Mouse (Mus musculus) embryonic facial prominence, embryonic 14.5 days (tissue): ENCODE measurements around the gene Arsk. TPM values are rescaled to one million over a fixed set of nuclear protein-coding genes. Genes with fewer than 3 reads are reported as not detected.
A peak's percentile ranks its signal among the peaks of the same experiment; 100 is the strongest.

ENCODE experiments used
- ATAC-seq: fragments of 200-750 bp; cut with Nextera tagmentation; 2 replicates; pipeline ENCODE4 v1.8.0; 2017; ENCODE audit warnings: low read depth, moderate number of reproducible peaks, moderate TSS enrichment
- DNase-seq: peaks from one replicate; pipeline ENCODE4 v3.0.0-alpha.2; 2015; ENCODE audit warnings: low spot score
- H3K27ac ChIP-seq: fragments of 300-500 bp; sonication (generic); replicated peaks from 2 replicates; pipeline ENCODE4 v1.5.1; 2014; ENCODE audit warnings: low read depth, mild to moderate bottlenecking, low read length, moderate library complexity
- H3K27me3 ChIP-seq: fragments of 300-500 bp; sonication (generic); replicated peaks from 2 replicates; pipeline ENCODE4 v1.6.1; 2014; ENCODE audit warnings: low read length; ENCODE audit not compliant: control insufficient read depth, insufficient read depth
- H3K36me3 ChIP-seq: fragments of 300-500 bp; sonication (generic); 2 replicates; pipeline ENCODE4 v1.6.1; 2014; ENCODE audit warnings: low read length, mixed read lengths; ENCODE audit not compliant: control insufficient read depth, insufficient read depth
- H3K4me1 ChIP-seq: fragments of 300-500 bp; sonication (generic); 2 replicates; pipeline ENCODE4 v1.6.1; 2014; ENCODE audit warnings: antibody characterized with exemption, low read length; ENCODE audit not compliant: control insufficient read depth, insufficient read depth
- H3K4me2 ChIP-seq: fragments of 300-500 bp; sonication (generic); 2 replicates; pipeline ENCODE4 v1.6.1; 2014; ENCODE audit warnings: low read depth, mild to moderate bottlenecking, low read length, moderate library complexity, mixed read lengths
- H3K4me3 ChIP-seq: fragments of 300-500 bp; sonication (generic); 2 replicates; pipeline ENCODE4 v1.5.1; 2014; ENCODE audit warnings: low read depth, mild to moderate bottlenecking, low read length
- H3K9ac ChIP-seq: fragments of 300-500 bp; sonication (generic); 2 replicates; pipeline ENCODE4 v1.6.1; 2014; ENCODE audit warnings: low read depth, mild to moderate bottlenecking, low read length, moderate library complexity, mixed read lengths
- H3K9me3 ChIP-seq: fragments of 300-500 bp; sonication (generic); 2 replicates; pipeline ENCODE4 v1.6.1; 2016; ENCODE audit warnings: low read length; ENCODE audit not compliant: control insufficient read depth
- whole genome bisulfite sequencing: fragments of 180-500 bp; shearing (Covaris S2); extraction: QIAGEN DNeasy Blood & Tissue Kit; methylation state at CpG from one replicate; pipeline ENCODE4 v1.1.7; 2014; 5-methylcytosine and 5-hydroxymethylcytosine counted together
- polyA plus RNA-seq: library from polyadenylated mRNA; unstranded; fragments of >200 nt; fragmentation: Nextera tagmentation; extraction: Ambion mirVana; gene quantifications from 2 replicates; pipeline ENCODE4 v1.2.1, GENCODE M21; 2014

Gene Arsk
- polyA plus RNA-seq, 1 experiment from 2014 or later, result 10.5 TPM

- 2% methylated on average over 22 of the region's 34 CpGs for WGBS
- H3K4me3 ChIP-seq, result peak overlapping the region; percentile 48
These were observed 42.2 kb downstream of the Arsk start for GRCm38 (mm10) chr13:76056261-76056724.

GRCm38 (mm10) chr13:76055391-76056232, 42.8 kb downstream of the Arsk start:
- WGBS, result 1% methylated on average over 41 of the region's 59 CpGs
- H3K27ac ChIP-seq, result no peak overlapping the region
- peak overlapping the region; percentile 53; the same call in 1 of the 2 replicates for H3K9ac ChIP-seq
- H3K27me3 ChIP-seq, result peaks cover 50% of the 10 kb centered on the region
- peak; percentile 39 for ATAC-seq
- no peaks in the 10 kb centered on the region for H3K36me3 ChIP-seq
- H3K4me3 ChIP-seq, result peak overlapping the region; percentile 48
- H3K9me3 ChIP-seq, result no peaks in the 10 kb centered on the region
- peaks cover 11% of the 10 kb centered on the region; the same call in 1 of the 2 replicates for H3K4me1 ChIP-seq
- peak overlapping the region; percentile 90 for H3K4me2 ChIP-seq
- DNase-seq, result peak; percentile 17

More at GRCm38 (mm10) chr13:76056261-76056724, 42.2 kb downstream of the Arsk start:
- ATAC-seq, result peak; percentile 93
- DNase-seq, result peak; percentile 77
- H3K27me3 ChIP-seq, result peaks cover 50% of the 10 kb centered on the region
- H3K9ac ChIP-seq, result peak overlapping the region; percentile 53; the same call in 1 of the 2 replicates
- no peaks in the 10 kb centered on the region for H3K36me3 ChIP-seq
- H3K4me2 ChIP-seq, result peak overlapping the region; percentile 90
- H3K9me3 ChIP-seq, result no peaks in the 10 kb centered on the region
- H3K27ac ChIP-seq, result no peak overlapping the region
- H3K4me1 ChIP-seq, result peaks cover 11% of the 10 kb centered on the region; the same call in 1 of the 2 replicates

GRCm38 (mm10) chr13:76044971-76045370, 53.5 kb downstream of the Arsk start:
- ATAC-seq (no peak), DNase-seq (no peak)
- Histone ChIP-seq H3K27me3 (no peaks in the 10 kb centered on the region), H3K9me3 (peaks cover 4% of the 10 kb centered on the region; the same call in 1 of the 2 replicates), H3K4me3 (no peak overlapping the region), H3K4me1 (no peaks in the 10 kb centered on the region), H3K9ac (no peak overlapping the region), H3K4me2 (no peak overlapping the region), H3K27ac (no peak overlapping the region), H3K36me3 (no peaks in the 10 kb centered on the region)

GRCm38 (mm10) chr13:76042455-76042854, 56.0 kb downstream of the Arsk start:
- no peak overlapping the region for H3K9ac ChIP-seq
- WGBS, result 50% methylated on average over 1 of the region's 1 CpGs
- no peaks in the 10 kb centered on the region for H3K36me3 ChIP-seq
- no peak overlapping the region for H3K4me3 ChIP-seq
- H3K4me2 ChIP-seq, result no peak overlapping the region
- DNase-seq, result no peak
- ATAC-seq, result no peak
- H3K27ac ChIP-seq, result no peak overlapping the region
- no peaks in the 10 kb centered on the region for H3K4me1 ChIP-seq
- H3K9me3 ChIP-seq, result peaks cover 5% of the 10 kb centered on the region; the same call in 1 of the 2 replicates
- H3K27me3 ChIP-seq, result no peaks in the 10 kb centered on the region

GRCm38 (mm10) chr13:76024588-76024987, 73.9 kb downstream of the Arsk start:
- no peak overlapping the region for H3K4me2 ChIP-seq
- H3K4me3 ChIP-seq, result no peak overlapping the region
- DNase-seq (no peak), ATAC-seq (no peak)
- no peaks in the 10 kb centered on the region for H3K36me3 ChIP-seq
- no peak overlapping the region for H3K27ac ChIP-seq
- H3K9ac ChIP-seq, result no peak overlapping the region
- no peaks in the 10 kb centered on the region for H3K9me3 ChIP-seq
- no peaks in the 10 kb centered on the region for H3K4me1 ChIP-seq
- H3K27me3 ChIP-seq, result no peaks in the 10 kb centered on the region
- 55% methylated on average over 3 of the region's 3 CpGs for WGBS

- ATAC-seq (no peak), DNase-seq (peak; percentile 57)
- Histone ChIP-seq H3K36me3 (no peaks in the 10 kb centered on the region), H3K4me1 (peaks cover 8% of the 10 kb centered on the region; the same call in 1 of the 2 replicates), H3K4me3 (no peak overlapping the region), H3K9ac (no peak overlapping the region), H3K9me3 (no peaks in the 10 kb centered on the region), H3K4me2 (no peak overlapping the region), H3K27ac (no peak overlapping the region), H3K27me3 (no peaks in the 10 kb centered on the region)
- 92% methylated on average over 2 of the region's 2 CpGs for WGBS
These were observed 76.7 kb downstream of the Arsk start for GRCm38 (mm10) chr13:76021782-76022181.

GRCm38 (mm10) chr13:76018844-76019400, 79.5 kb downstream of the Arsk start:
- peaks cover 8% of the 10 kb centered on the region; the same call in 1 of the 2 replicates for H3K4me1 ChIP-seq
- peak overlapping the region; percentile 2; the same call in 1 of the 2 replicates for H3K9ac ChIP-seq
- H3K27me3 ChIP-seq, result no peaks in the 10 kb centered on the region
- H3K4me2 ChIP-seq, result peak overlapping the region; percentile 57
- peak overlapping the region; percentile 62 for H3K4me3 ChIP-seq
- no peaks in the 10 kb centered on the region for H3K36me3 ChIP-seq
- ATAC-seq, result peak; percentile 58
- no peak overlapping the region for H3K27ac ChIP-seq
- H3K9me3 ChIP-seq, result no peaks in the 10 kb centered on the region
- no peak for DNase-seq
- 45% methylated on average over 5 of the region's 5 CpGs for WGBS

GRCm38 (mm10) chr13:76017974-76018843, 80.3 kb downstream of the Arsk start, which contains the start of gene Rfesd:
Gene Rfesd, minus strand, starts transcription at chr13:76018719.
- peaks cover 8% of the 10 kb centered on the region; the same call in 1 of the 2 replicates for H3K4me1 ChIP-seq
- under 1% methylated on average over 50 of the region's 50 CpGs for WGBS
- H3K27me3 ChIP-seq, result no peaks in the 10 kb centered on the region
- peak within 1 kb of the TSS; percentile 62 for H3K4me3 ChIP-seq
- no peaks in the 10 kb centered on the region for H3K36me3 ChIP-seq
- no peaks in the 10 kb centered on the region for H3K9me3 ChIP-seq
- DNase-seq, result peak; percentile 99
- peak within 1 kb of the TSS; percentile 93 for H3K27ac ChIP-seq
- H3K4me2 ChIP-seq, result peak within 1 kb of the TSS; percentile 57
- peak within 1 kb of the TSS; percentile 89 for H3K9ac ChIP-seq
- ATAC-seq, result peak; percentile 100
